Comparison of ENCODE assay signal across 12 mouse cellular contexts in genomic region chr9:62784233-62784632, GRCm38 (mm10). TPM values are rescaled to one million over a fixed set of nuclear protein-coding genes. Genes with fewer than 3 reads are reported as not detected.
DNase-seq lines count a peak whose midpoint lies in the region; ATAC-seq and TF ChIP-seq lines count a peak whose summit lies in the region.
"Had no signal": no experiment of that assay in that cellular context is flagged by ENCODE, and none has a peak within 500 bp of the region (broad histone marks: within the 10 kb centered on the region; RNA-seq: fewer than 3 reads in every experiment).

No protein-coding gene starts in this region.

- no peak for TF ChIP-seq POLR2A in kidney, adult 2 months (IDR thresholded peaks at IDR 0.05; ENCODE audit: low read depth, low read length)

- no peak for DNase-seq in kidney, adult 2 months
- DNase-seq in kidney, postnatal 14 days = no peak
- peak; percentile 38 for DNase-seq in A20 (ENCODE audit: low read depth, low spot score)
- DNase-seq in ES-CJ7 (ENCODE audit: low read depth, low spot score) = peak; percentile 49
- no peak for DNase-seq in embryo, embryonic 11 days
- DNase-seq in right cerebral cortex, postnatal 10 days (ENCODE audit: low spot score in 2 of 2) = no peak
- DNase-seq: cerebellum, adult 18-20 months; heart, adult 18-20 months; right cerebral cortex, adult 18-20 months had no signal

- no peaks in the 10 kb centered on the region for H3K27me3 ChIP-seq in kidney, adult 2 months (replicated peaks; ENCODE audit: control insufficient read depth, insufficient read depth, low read length)
- H3K27me3 ChIP-seq in midbrain, embryonic 12.5 days = no peaks in the 10 kb centered on the region
- H3K27me3 ChIP-seq: lung, embryonic 15.5 days had no signal

- H3K9me3 ChIP-seq in midbrain, embryonic 12.5 days = no peaks in the 10 kb centered on the region
- H3K9me3 ChIP-seq: lung, embryonic 15.5 days had no signal

- WGBS in kidney, adult 2 months = 95% methylated on average over 2 of the region's 2 CpGs
- 89% methylated on average over 2 of the region's 2 CpGs for WGBS in midbrain, embryonic 12.5 days

- H3K27ac ChIP-seq in kidney, adult 2 months (ENCODE audit: insufficient read depth, low read depth, low read length) = no peak overlapping the region
- H3K27ac ChIP-seq in midbrain, embryonic 12.5 days (replicated peaks) = peak overlapping the region; percentile 50
- H3K27ac ChIP-seq: lung, embryonic 15.5 days had no signal

- no peak overlapping the region for H3K9ac ChIP-seq in midbrain, embryonic 12.5 days (replicated peaks)
- H3K9ac ChIP-seq: lung, embryonic 15.5 days had no signal

- ATAC-seq in midbrain, embryonic 12.5 days (ENCODE audit: low FRiP score, low read depth) = no peak
- no peak for ATAC-seq in granulocyte monocyte progenitor cell, adult 5-6 weeks (replicated peaks; ENCODE audit: poor library complexity, severe bottlenecking)

- H3K4me1 ChIP-seq in kidney, adult 2 months (ENCODE audit: control insufficient read depth, insufficient read depth, low read length) = no peaks in the 10 kb centered on the region
- H3K4me1 ChIP-seq in midbrain, embryonic 12.5 days = peaks cover 24% of the 10 kb centered on the region
- H3K4me1 ChIP-seq: lung, embryonic 15.5 days had no signal

- no peak overlapping the region for H3K4me3 ChIP-seq in kidney, adult 2 months (ENCODE audit: insufficient read depth, low read depth, low read length)
- no peak overlapping the region for H3K4me3 ChIP-seq in midbrain, embryonic 12.5 days
- H3K4me3 ChIP-seq: lung, embryonic 15.5 days had no signal

- TF ChIP-seq CTCF in kidney, adult 2 months (conservative IDR thresholded peaks at IDR 0.05; ENCODE audit: insufficient read depth, insufficient read length, low read depth, low read length) = peak; percentile 28; the same call in 1 of the 2 replicates

- no peaks in the 10 kb centered on the region for H3K36me3 ChIP-seq in kidney, adult 2 months (ENCODE audit: control insufficient read depth, insufficient read depth, low read length)
- H3K36me3 ChIP-seq in midbrain, embryonic 12.5 days = no peaks in the 10 kb centered on the region
- H3K36me3 ChIP-seq: lung, embryonic 15.5 days had no signal

- no peak overlapping the region for H3K4me2 ChIP-seq in midbrain, embryonic 12.5 days (replicated peaks)
- H3K4me2 ChIP-seq: lung, embryonic 15.5 days had no signal

RNA-seq across cellular contexts. Expression of gene Fem1b, which starts 27.5 kb away (rescaled TPM):
- 8.3 and 8.6 TPM in 2 replicates for polyA plus RNA-seq in kidney, adult 2 months (2012; rRNA removed)
- 61.5 and 67.9 TPM in 2 replicates for polyA plus RNA-seq in midbrain, embryonic 12.5 days (2016; fragmentation: Nextera tagmentation; extraction: Ambion mirVana)
- total RNA-seq in granulocyte monocyte progenitor cell, adult 5-6 weeks (2014; fragmentation: Nextera tagmentation) = 22.2 and 27.5 TPM in 2 replicates
- total RNA-seq in granulocyte monocyte progenitor cell, adult 5-6 weeks (2017) = 43.9 and 53.9 TPM in 2 replicates

RNA-seq across cellular contexts. Expression of gene Cln6, which starts 54.4 kb away (rescaled TPM):
- 94.0 and 101 TPM in 2 replicates for polyA plus RNA-seq in kidney, adult 2 months (2012; rRNA removed)
- 8.2 and 8.9 TPM in 2 replicates for polyA plus RNA-seq in midbrain, embryonic 12.5 days (2016; fragmentation: Nextera tagmentation; extraction: Ambion mirVana)
- 61.8 and 79.0 TPM in 2 replicates for total RNA-seq in granulocyte monocyte progenitor cell, adult 5-6 weeks (2014; fragmentation: Nextera tagmentation)
- 17.0 and 20.7 TPM in 2 replicates for total RNA-seq in granulocyte monocyte progenitor cell, adult 5-6 weeks (2017)

Comparison
In these comparisons a context has a peak if more than half of its experiments do, and no peak if none do; other contexts are left out.
1. DNase-seq: peak in A20 (single experiment) and ES-CJ7 (single experiment); none in kidney, adult 2 months (single experiment), kidney, postnatal 14 days (single experiment), embryo, embryonic 11 days (single experiment) and right cerebral cortex, postnatal 10 days (0 of 2).